Mouse (Mus musculus): Measurements from ENCODE around the gene Syn3. TPM values are rescaled to one million over a fixed set of nuclear protein-coding genes. Genes with fewer than 3 reads are reported as not detected.
A peak's percentile ranks its signal among the peaks of the same experiment; 100 is the strongest.
"Not testable (repeated sequence)": the region's sequence is repeated elsewhere in the genome, so short reads cannot be mapped to it uniquely, and the experiment has no call there.

The Syn3 gene
- total RNA-seq, 2 experiments from 2014 or later: 0.22 to 0.39 TPM

GRCm38 (mm10) chr10:86134336-86134735 is 364.4 kb downstream of the Syn3 start:
- DNase-seq: no peak
- intact Hi-C loops (cut with DNase I): no loop called here

GRCm38 (mm10) chr10:86132420-86132956 is 366.2 kb downstream of the Syn3 start:
- intact Hi-C loops (cut with DNase I): no loop called here
- no peak for DNase-seq

- intact Hi-C loops (cut with DNase I): no loop called here
- no peak for DNase-seq
Measured at GRCm38 (mm10) chr10:86129046-86129445, 369.6 kb downstream of the Syn3 start.

- intact Hi-C loops (cut with DNase I): no loop called here
- DNase-seq: no peak
Measured at GRCm38 (mm10) chr10:86126478-86126877, 372.2 kb downstream of the Syn3 start.

GRCm38 (mm10) chr10:86125421-86125820 is 373.3 kb downstream of the Syn3 start:
- intact Hi-C loops (cut with DNase I): no loop called here
- DNase-seq: no peak

- intact Hi-C loops (cut with DNase I): no loop called here
- DNase-seq: no peak
Measured at GRCm38 (mm10) chr10:86124115-86124514, 374.6 kb downstream of the Syn3 start.

GRCm38 (mm10) chr10:86123224-86123623 is 375.5 kb downstream of the Syn3 start:
- intact Hi-C loops (cut with DNase I): no loop called here
- DNase-seq: no peak

GRCm38 (mm10) chr10:86122456-86122855 is 376.2 kb downstream of the Syn3 start:
- intact Hi-C loops (cut with DNase I); DNase-seq: not testable (repeated sequence)

GRCm38 (mm10) chr10:86116268-86116667 is 382.4 kb downstream of the Syn3 start:
- no peak for DNase-seq
- intact Hi-C loops (cut with DNase I): no loop called here

GRCm38 (mm10) chr10:86114431-86114848 is 384.3 kb downstream of the Syn3 start:
- DNase-seq: no peak
- intact Hi-C loops (cut with DNase I): no loop called here

- DNase-seq: no peak
- intact Hi-C loops (cut with DNase I): no loop called here
Measured at GRCm38 (mm10) chr10:86108797-86109196, 389.9 kb downstream of the Syn3 start.

GRCm38 (mm10) chr10:86107681-86108080 is 391.0 kb downstream of the Syn3 start:
- intact Hi-C loops (cut with DNase I): no loop called here
- DNase-seq: no peak

GRCm38 (mm10) chr10:86103976-86104375 is 394.7 kb downstream of the Syn3 start:
- DNase-seq: no peak
- intact Hi-C loops (cut with DNase I): no loop called here

- DNase-seq: peak; percentile 45 to 57
- intact Hi-C loops (cut with DNase I): no loop called here
Measured at GRCm38 (mm10) chr10:86100281-86100851, 398.3 kb downstream of the Syn3 start.

- intact Hi-C loops (cut with DNase I): no loop called here
- no peak for DNase-seq
Measured at GRCm38 (mm10) chr10:86098363-86098762, 400.3 kb downstream of the Syn3 start.

- peak in 1 of 2 experiments; percentile 15 for DNase-seq
- intact Hi-C loops (cut with DNase I): no loop called here
Measured at GRCm38 (mm10) chr10:86093109-86094035, 405.3 kb downstream of the Syn3 start.

- intact Hi-C loops (cut with DNase I): no loop called here
- peak; percentile 13 to 31 for DNase-seq
Measured at GRCm38 (mm10) chr10:86091919-86092318, 406.8 kb downstream of the Syn3 start.

- no peak for DNase-seq
- intact Hi-C loops (cut with DNase I): no loop called here
Measured at GRCm38 (mm10) chr10:86079921-86080320, 418.8 kb downstream of the Syn3 start.

GRCm38 (mm10) chr10:86078761-86079160 is 419.9 kb downstream of the Syn3 start:
- intact Hi-C loops (cut with DNase I): no loop called here
- DNase-seq: no peak

GRCm38 (mm10) chr10:86077272-86077671 is 421.4 kb downstream of the Syn3 start:
- no peak for DNase-seq
- intact Hi-C loops (cut with DNase I): no loop called here

- intact Hi-C loops (cut with DNase I): loop anchor here (1.0 to 5.0 kb wide), 2 partner anchors 62 to 221 kb away; no protein-coding TSS in a partner anchor
- DNase-seq: peak; percentile 22 to 29
Measured at GRCm38 (mm10) chr10:86074971-86075711, 423.6 kb downstream of the Syn3 start.

Data from heart, postnatal 36 days (tissue).